Mouse (Mus musculus) midbrain, postnatal 0 days (tissue): ENCODE measurements around the gene Evpl. TPM values are rescaled to one million over a fixed set of nuclear protein-coding genes. Genes with fewer than 3 reads are reported as not detected.
A peak's percentile ranks its signal among the peaks of the same experiment; 100 is the strongest.

Source experiments
- ATAC-seq: fragments of 200-750 bp; cut with Nextera tagmentation; 2 replicates; pipeline ENCODE4 v1.8.0; 2017; ENCODE audit warnings: moderate number of reproducible peaks, mild to moderate bottlenecking, moderate TSS enrichment, moderate library complexity; ENCODE audit not compliant: low FRiP score
- DNase-seq: peaks from one replicate; pipeline ENCODE4 v3.0.0-alpha.2; 2015; ENCODE audit warnings: low spot score
- H3K27ac ChIP-seq: fragments of 300-500 bp; sonication (generic); 2 replicates; pipeline ENCODE4 v1.5.1; 2014; ENCODE audit warnings: low read depth, mild to moderate bottlenecking, low read length, mixed read lengths
- H3K27me3 ChIP-seq: fragments of 300-500 bp; sonication (generic); 2 replicates; pipeline ENCODE4 v1.6.1; 2014; ENCODE audit warnings: low read length, control low read depth, mixed read lengths; ENCODE audit not compliant: insufficient read depth
- H3K36me3 ChIP-seq: fragments of 300-500 bp; sonication (generic); 2 replicates; pipeline ENCODE4 v1.6.1; 2014; ENCODE audit warnings: low read length, control low read depth, mixed read lengths; ENCODE audit not compliant: insufficient read depth
- H3K4me1 ChIP-seq: fragments of 300-500 bp; sonication (generic); 2 replicates; pipeline ENCODE4 v1.6.1; 2014; ENCODE audit warnings: mild to moderate bottlenecking, control low read depth, antibody characterized with exemption, low read length, mixed read lengths; ENCODE audit not compliant: insufficient read depth
- H3K4me2 ChIP-seq: fragments of 300-500 bp; sonication (generic); 2 replicates; pipeline ENCODE4 v1.6.1; 2014; ENCODE audit warnings: low read depth, mild to moderate bottlenecking, low read length, mixed read lengths; ENCODE audit not compliant: poor library complexity, severe bottlenecking
- H3K4me3 ChIP-seq: fragments of 300-500 bp; sonication (generic); 2 replicates; pipeline ENCODE4 v1.5.1; 2014; ENCODE audit warnings: low read depth, mild to moderate bottlenecking, low read length, moderate library complexity
- H3K9ac ChIP-seq: fragments of 300-500 bp; sonication (generic); replicated peaks from 2 replicates; pipeline ENCODE4 v1.6.1; 2014; ENCODE audit warnings: mild to moderate bottlenecking, low read length, moderate library complexity, mixed read lengths; ENCODE audit not compliant: poor library complexity, severe bottlenecking
- H3K9me3 ChIP-seq: fragments of 300-500 bp; sonication (generic); 2 replicates; pipeline ENCODE4 v1.6.1; 2016; ENCODE audit warnings: low read length, control low read depth
- CTCF ChIP-seq: IDR thresholded peaks from 2 replicates; pipeline ENCODE4 v1.5.1; 2016; ENCODE audit warnings: antibody characterized with exemption, mild to moderate bottlenecking
- WGBS: fragments of 180-500 bp; shearing (Covaris S2); extraction: QIAGEN DNeasy Blood & Tissue Kit; methylation state at CpG from one replicate; pipeline ENCODE4 v1.1.7; 2014; 5-methylcytosine and 5-hydroxymethylcytosine counted together
- polyA plus RNA-seq: library from polyadenylated mRNA; unstranded; fragments of >200 nt; fragmentation: Nextera tagmentation; extraction: Ambion mirVana; gene quantifications from 2 replicates; pipeline ENCODE4 v1.2.1, GENCODE M21; 2015
- total RNA-seq: library from RNA; depleted of rRNA; stranded (reverse); fragments of >200 nt; gene quantifications from 2 replicates; pipeline ENCODE4 v1.2.3, GENCODE M21; 2014

Evpl gene
- total and polyA plus RNA-seq, 2 experiments from 2014 or later = 1.9 to 4.9 TPM

GRCm38 (mm10) chr11:116219885-116220284 lies 18.0 kb downstream of the Evpl start:
- peaks cover 44% of the 10 kb centered on the region for H3K27me3 ChIP-seq
- H3K27ac ChIP-seq = no peak overlapping the region
- peak; percentile 41 for DNase-seq
- 0 out of 2 replicates have a peak, but pooled peaks cover 3% of the 10 kb centered on the region for H3K4me1 ChIP-seq
- H3K36me3 ChIP-seq = no peaks in the 10 kb centered on the region
- 29% methylated on average over 4 of the region's 4 CpGs for WGBS
- no peaks in the 10 kb centered on the region; the same call in 1 of the 2 replicates for H3K9me3 ChIP-seq
- no peak overlapping the region for H3K4me2 ChIP-seq
- peak; percentile 73 for TF ChIP-seq CTCF
- H3K9ac ChIP-seq = no peak overlapping the region
- H3K4me3 ChIP-seq = no peak overlapping the region
- ATAC-seq = no peak

GRCm38 (mm10) chr11:116218737-116219400 lies 19.0 kb downstream of the Evpl start:
- Histone ChIP-seq H3K9ac (no peak overlapping the region), H3K9me3 (no peaks in the 10 kb centered on the region; the same call in 1 of the 2 replicates), H3K27me3 (peaks cover 38% of the 10 kb centered on the region), H3K27ac (peak overlapping the region; percentile 32; the same call in 1 of the 2 replicates), H3K4me1 (0 out of 2 replicates have a peak, but pooled peaks cover 3% of the 10 kb centered on the region), H3K4me2 (no peak overlapping the region), H3K4me3 (no peak overlapping the region), H3K36me3 (no peaks in the 10 kb centered on the region)
- no peak for TF ChIP-seq CTCF
- DNase-seq (peak; percentile 92), ATAC-seq (peak; percentile 76)
- 44% methylated on average over 7 of the region's 7 CpGs for WGBS

GRCm38 (mm10) chr11:116218263-116218662 lies 19.6 kb downstream of the Evpl start:
- H3K9me3 ChIP-seq = no peaks in the 10 kb centered on the region; the same call in 1 of the 2 replicates
- H3K9ac ChIP-seq = no peak overlapping the region
- DNase-seq (peak; percentile 11), ATAC-seq (no peak)
- no peak overlapping the region for H3K4me2 ChIP-seq
- no peak for TF ChIP-seq CTCF
- H3K36me3 ChIP-seq = no peaks in the 10 kb centered on the region
- no peak overlapping the region for H3K4me3 ChIP-seq
- H3K27me3 ChIP-seq = peaks cover 32% of the 10 kb centered on the region
- H3K27ac ChIP-seq = 0 out of 2 replicates have a peak overlapping the region, but pooled peaks have one; percentile 1
- WGBS = 83% methylated on average over 2 of the region's 2 CpGs
- 0 out of 2 replicates have a peak, but pooled peaks cover 3% of the 10 kb centered on the region for H3K4me1 ChIP-seq

GRCm38 (mm10) chr11:116216549-116216948 lies 21.3 kb downstream of the Evpl start:
- H3K4me3 ChIP-seq = no peak overlapping the region
- WGBS = 82% methylated on average over 11 of the region's 11 CpGs

GRCm38 (mm10) chr11:116215991-116216390 lies 21.9 kb downstream of the Evpl start:
- Histone ChIP-seq H3K27ac (no peak overlapping the region), H3K9me3 (no peaks in the 10 kb centered on the region), H3K27me3 (peaks cover 10% of the 10 kb centered on the region), H3K36me3 (peaks cover 3% of the 10 kb centered on the region; the same call in 1 of the 2 replicates), H3K9ac (no peak overlapping the region), H3K4me1 (0 out of 2 replicates have a peak, but pooled peaks cover 3% of the 10 kb centered on the region), H3K4me3 (no peak overlapping the region), H3K4me2 (no peak overlapping the region)
- no peak for ATAC-seq
- DNase-seq = no peak
- no peak for TF ChIP-seq CTCF
- 94% methylated on average over 6 of the region's 6 CpGs for WGBS

More at GRCm38 (mm10) chr11:116216549-116216948, 21.3 kb downstream of the Evpl start:
- ATAC-seq (no peak), DNase-seq (no peak)
- Histone ChIP-seq H3K9me3 (no peaks in the 10 kb centered on the region; the same call in 1 of the 2 replicates), H3K4me1 (0 out of 2 replicates have a peak, but pooled peaks cover 3% of the 10 kb centered on the region), H3K4me2 (no peak overlapping the region), H3K27ac (no peak overlapping the region), H3K9ac (no peak overlapping the region), H3K27me3 (peaks cover 16% of the 10 kb centered on the region), H3K36me3 (peaks cover 3% of the 10 kb centered on the region; the same call in 1 of the 2 replicates)
- TF ChIP-seq CTCF = no peak

GRCm38 (mm10) chr11:116215181-116215580 lies 22.7 kb downstream of the Evpl start:
- WGBS = 82% methylated on average over 7 of the region's 7 CpGs
- H3K27me3 ChIP-seq = 0 out of 2 replicates have a peak, but pooled peaks cover 3% of the 10 kb centered on the region
- TF ChIP-seq CTCF = peak; percentile 49
- ATAC-seq (no peak), DNase-seq (peak; percentile 19)
- no peak overlapping the region for H3K4me3 ChIP-seq
- no peak overlapping the region for H3K4me2 ChIP-seq
- 0 out of 2 replicates have a peak, but pooled peaks cover 3% of the 10 kb centered on the region for H3K4me1 ChIP-seq
- no peak overlapping the region for H3K9ac ChIP-seq
- no peaks in the 10 kb centered on the region for H3K9me3 ChIP-seq
- H3K27ac ChIP-seq = no peak overlapping the region
- peaks cover 3% of the 10 kb centered on the region; the same call in 1 of the 2 replicates for H3K36me3 ChIP-seq
